Mouse (Mus musculus) cerebellum, adult 2 months (tissue): ENCODE measurements around the gene Adprm.

Source experiments
- CTCF ChIP-seq: fragments of 200-500 bp; IDR thresholded peaks from 2 replicates; pipeline ENCODE4 v1.5.1; 2011; ENCODE audit warnings: low read depth, mild to moderate bottlenecking, control low read depth, low read length, moderate library complexity, borderline replicate concordance; ENCODE audit not compliant: insufficient read depth
- POLR2A ChIP-seq: fragments of 200-500 bp; IDR thresholded peaks from 2 replicates; pipeline ENCODE4 v1.6.1; 2011; ENCODE audit warnings: low read length, control low read depth, borderline replicate concordance; ENCODE audit not compliant: insufficient read depth

DNA sequence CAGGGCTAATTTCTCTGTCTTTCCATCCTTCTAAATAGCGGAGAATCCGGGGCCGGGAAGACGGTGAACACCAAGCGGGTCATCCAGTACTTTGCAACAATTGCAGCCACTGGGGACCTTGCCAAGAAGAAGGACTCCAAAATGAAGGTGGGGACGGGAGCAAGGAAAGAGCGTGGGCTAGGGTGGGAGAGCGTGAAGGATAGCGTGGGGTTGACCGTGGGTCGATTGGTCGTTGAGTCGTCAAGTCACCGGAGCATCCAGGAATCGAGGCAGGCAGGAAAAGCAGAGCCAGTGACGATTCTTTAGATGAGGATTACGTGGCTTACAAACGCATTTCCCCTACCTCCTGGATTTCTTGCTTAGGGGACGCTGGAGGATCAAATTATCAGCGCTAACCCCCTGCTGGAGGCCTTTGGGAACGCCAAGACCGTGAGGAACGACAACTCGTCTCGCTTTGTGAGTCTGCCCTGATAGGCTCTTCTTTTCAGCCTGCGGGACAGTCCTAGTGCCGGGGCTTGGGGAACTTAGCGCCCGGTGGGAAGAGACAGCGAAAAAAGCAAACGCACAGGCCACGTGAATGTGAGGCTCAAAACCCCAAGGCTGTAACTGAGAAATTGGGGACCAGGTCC lies 31.4 kb upstream of the Adprm start:
- no peak for TF ChIP-seq CTCF
- TF ChIP-seq POLR2A = no peak
